Mouse (Mus musculus): ENCODE measurements around the gene Wdr25. TPM values are rescaled to one million over a fixed set of nuclear protein-coding genes. Genes with fewer than 3 reads are reported as not detected.

The Wdr25 gene
- total RNA-seq, 1 experiment, result 14.9 TPM

DNA sequence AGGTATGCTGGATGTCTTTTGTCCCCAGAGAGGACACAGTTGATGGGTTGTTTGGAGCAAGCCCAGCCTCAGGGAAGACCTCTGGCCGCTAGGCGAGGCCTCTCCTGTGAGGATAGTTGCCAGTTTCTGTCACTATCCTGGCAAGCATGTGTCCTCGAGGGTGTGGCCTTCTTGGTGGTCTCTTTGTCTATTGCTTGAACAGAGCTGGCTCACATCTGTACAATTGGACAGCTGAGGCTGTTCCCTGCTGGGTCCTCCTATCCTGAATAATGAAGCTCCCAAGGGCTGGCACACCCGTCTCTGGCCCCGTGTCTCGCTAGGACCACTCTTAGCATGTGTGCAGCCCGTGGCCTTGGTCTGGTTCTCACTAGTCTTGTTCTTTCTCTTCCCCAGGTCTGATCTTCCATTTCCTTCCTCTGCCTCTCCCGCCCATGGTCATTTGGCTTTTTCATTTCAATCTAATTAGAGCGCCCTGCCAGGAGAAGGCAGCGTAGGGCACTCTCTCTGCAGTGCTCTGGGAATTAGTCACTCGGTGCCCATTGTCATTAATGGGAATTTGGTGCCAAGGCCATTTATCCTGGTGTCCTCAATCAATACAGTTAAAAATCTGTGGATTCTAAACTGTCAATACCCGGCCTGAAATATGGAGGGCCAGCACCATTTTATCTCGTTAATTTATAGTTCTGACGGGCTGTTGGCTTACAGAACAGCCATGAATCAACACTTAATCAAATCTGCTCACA is 88.7 kb downstream of the Wdr25 start:
- Histone ChIP-seq H3K9ac (ENCODE audit: insufficient read depth, low read depth, low read length, poor library complexity, severe bottlenecking) (no peak overlapping the region), H3K36me3 (ENCODE audit: control insufficient read depth, insufficient read depth, low read length, poor library complexity, severe bottlenecking) (no peaks in the 10 kb centered on the region), H3K27ac (ENCODE audit: insufficient read depth, low read depth, low read length, poor library complexity, severe bottlenecking) (no peak overlapping the region), H3K4me1 (ENCODE audit: control insufficient read depth in 2 of 2, insufficient read depth in 2 of 2, low read length in 2 of 2, poor library complexity in 1 of 2) (peaks cover 1 to 10% of the 10 kb centered on the region in 2 experiments; a peak in 2 of 4 replicates), H3K4me3 (ENCODE audit: insufficient read depth in 1 of 2, low read depth in 1 of 2, low read length in 2 of 2, poor library complexity in 1 of 2, severe bottlenecking in 1 of 2) (no peak overlapping the region), H3K9me3 (ENCODE audit: control insufficient read depth, insufficient read depth, low read depth, low read length) (no peaks in the 10 kb centered on the region)
- no peak for TF ChIP-seq HCFC1 (IDR thresholded peaks at IDR 0.05; ENCODE audit: borderline replicate concordance, insufficient read depth, low read length)
- TF ChIP-seq ZNF384 (IDR thresholded peaks at IDR 0.05; ENCODE audit: low read depth, low read length), result no peak
- TF ChIP-seq CHD2 (IDR thresholded peaks at IDR 0.05; ENCODE audit: low read depth, low read length), result no peak
- no peak for TF ChIP-seq ZC3H11A (IDR thresholded peaks at IDR 0.05; ENCODE audit: borderline replicate concordance, low read depth, low read length)
- no peak for TF ChIP-seq MAFK (IDR thresholded peaks at IDR 0.05; ENCODE audit: insufficient read depth, low read depth, low read length)
- no peak for DNase-seq (ENCODE audit: low read depth, low spot score)
- in situ Hi-C loops (cut with MboI; ENCODE audit: low sequenced_read_pairs in 2 of 2, unreplicated experiment in 2 of 2), result no loop called here

- H3K4me1 ChIP-seq (ENCODE audit: control insufficient read depth in 2 of 2, insufficient read depth in 2 of 2, low read length in 2 of 2, poor library complexity in 1 of 2), result peaks cover 1 to 10% of the 10 kb centered on the region in 2 experiments; a peak in 2 of 4 replicates
- no peaks in the 10 kb centered on the region for H3K36me3 ChIP-seq (ENCODE audit: control insufficient read depth, insufficient read depth, low read length, poor library complexity, severe bottlenecking)
- no peak overlapping the region for H3K9ac ChIP-seq (ENCODE audit: insufficient read depth, low read depth, low read length, poor library complexity, severe bottlenecking)
- in situ Hi-C loops (cut with MboI; ENCODE audit: low sequenced_read_pairs in 2 of 2, unreplicated experiment in 2 of 2), result no loop called here
- H3K4me3 ChIP-seq (ENCODE audit: insufficient read depth in 1 of 2, low read depth in 1 of 2, low read length in 2 of 2, poor library complexity in 1 of 2, severe bottlenecking in 1 of 2), result no peak overlapping the region
- H3K9me3 ChIP-seq (ENCODE audit: control insufficient read depth, insufficient read depth, low read depth, low read length), result no peaks in the 10 kb centered on the region
- TF ChIP-seq ZNF384 (IDR thresholded peaks at IDR 0.05; ENCODE audit: low read depth, low read length) (no peak), HCFC1 (IDR thresholded peaks at IDR 0.05; ENCODE audit: borderline replicate concordance, insufficient read depth, low read length) (no peak), ZC3H11A (IDR thresholded peaks at IDR 0.05; ENCODE audit: borderline replicate concordance, low read depth, low read length) (no peak), MAFK (IDR thresholded peaks at IDR 0.05; ENCODE audit: insufficient read depth, low read depth, low read length) (no peak), CHD2 (IDR thresholded peaks at IDR 0.05; ENCODE audit: low read depth, low read length) (no peak)
- H3K27ac ChIP-seq (ENCODE audit: insufficient read depth, low read depth, low read length, poor library complexity, severe bottlenecking), result no peak overlapping the region
- no peak for DNase-seq (ENCODE audit: low read depth, low spot score)
Observed at GRCm38 (mm10) chr12:108982684-108982960, 89.2 kb downstream of the Wdr25 start.

- Histone ChIP-seq H3K36me3 (ENCODE audit: control insufficient read depth, insufficient read depth, low read length, poor library complexity, severe bottlenecking) (no peaks in the 10 kb centered on the region), H3K27ac (ENCODE audit: insufficient read depth, low read depth, low read length, poor library complexity, severe bottlenecking) (no peak overlapping the region), H3K4me3 (ENCODE audit: insufficient read depth in 1 of 2, low read depth in 1 of 2, low read length in 2 of 2, poor library complexity in 1 of 2, severe bottlenecking in 1 of 2) (no peak overlapping the region), H3K9ac (ENCODE audit: insufficient read depth, low read depth, low read length, poor library complexity, severe bottlenecking) (no peak overlapping the region), H3K4me1 (ENCODE audit: control insufficient read depth in 2 of 2, insufficient read depth in 2 of 2, low read length in 2 of 2, poor library complexity in 1 of 2) (peaks cover 1 to 10% of the 10 kb centered on the region in 2 experiments; a peak in 2 of 4 replicates), H3K9me3 (ENCODE audit: control insufficient read depth, insufficient read depth, low read depth, low read length) (no peaks in the 10 kb centered on the region)
- in situ Hi-C loops (cut with MboI; ENCODE audit: low sequenced_read_pairs in 2 of 2, unreplicated experiment in 2 of 2), result no loop called here
- no peak for TF ChIP-seq ZNF384 (IDR thresholded peaks at IDR 0.05; ENCODE audit: low read depth, low read length)
- no peak for TF ChIP-seq CHD2 (IDR thresholded peaks at IDR 0.05; ENCODE audit: low read depth, low read length)
- TF ChIP-seq HCFC1 (IDR thresholded peaks at IDR 0.05; ENCODE audit: borderline replicate concordance, insufficient read depth, low read length), result no peak
- TF ChIP-seq ZC3H11A (IDR thresholded peaks at IDR 0.05; ENCODE audit: borderline replicate concordance, low read depth, low read length), result no peak
- no peak for TF ChIP-seq MAFK (IDR thresholded peaks at IDR 0.05; ENCODE audit: insufficient read depth, low read depth, low read length)
- DNase-seq (ENCODE audit: low read depth, low spot score), result no peak
Observed at GRCm38 (mm10) chr12:108983496-108983895, 90.1 kb downstream of the Wdr25 start.

DNA sequence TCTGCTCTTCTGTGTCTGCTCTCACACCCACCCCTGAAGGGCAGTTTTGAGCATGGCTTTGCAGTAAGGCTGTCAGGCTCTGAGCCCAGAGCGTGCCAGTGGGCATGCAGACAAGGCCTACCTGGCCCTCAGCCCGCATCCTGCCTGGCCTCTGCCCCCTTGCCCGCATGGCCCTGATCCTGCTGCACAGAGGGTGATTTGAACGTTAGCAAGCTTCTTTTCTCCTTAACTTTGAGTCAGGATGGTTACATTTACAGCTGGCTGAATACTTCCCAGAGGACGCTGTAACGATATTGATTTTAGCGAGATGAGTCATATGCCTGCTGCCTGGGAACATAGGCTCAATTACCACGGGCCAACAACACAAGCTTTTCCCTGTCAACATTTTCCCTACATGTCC is 91.0 kb downstream of the Wdr25 start:
- Histone ChIP-seq H3K4me1 (ENCODE audit: control insufficient read depth in 2 of 2, insufficient read depth in 2 of 2, low read length in 2 of 2, poor library complexity in 1 of 2) (peaks cover 1 to 6% of the 10 kb centered on the region in 2 experiments; a peak in 2 of 4 replicates), H3K4me3 (ENCODE audit: insufficient read depth in 1 of 2, low read depth in 1 of 2, low read length in 2 of 2, poor library complexity in 1 of 2, severe bottlenecking in 1 of 2) (no peak overlapping the region), H3K9ac (ENCODE audit: insufficient read depth, low read depth, low read length, poor library complexity, severe bottlenecking) (no peak overlapping the region), H3K9me3 (ENCODE audit: control insufficient read depth, insufficient read depth, low read depth, low read length) (no peaks in the 10 kb centered on the region), H3K36me3 (ENCODE audit: control insufficient read depth, insufficient read depth, low read length, poor library complexity, severe bottlenecking) (no peaks in the 10 kb centered on the region), H3K27ac (ENCODE audit: insufficient read depth, low read depth, low read length, poor library complexity, severe bottlenecking) (no peak overlapping the region)
- DNase-seq (ENCODE audit: low read depth, low spot score), result no peak
- no peak for TF ChIP-seq ZNF384 (IDR thresholded peaks at IDR 0.05; ENCODE audit: low read depth, low read length)
- TF ChIP-seq HCFC1 (IDR thresholded peaks at IDR 0.05; ENCODE audit: borderline replicate concordance, insufficient read depth, low read length), result no peak
- no peak for TF ChIP-seq MAFK (IDR thresholded peaks at IDR 0.05; ENCODE audit: insufficient read depth, low read depth, low read length)
- no peak for TF ChIP-seq CHD2 (IDR thresholded peaks at IDR 0.05; ENCODE audit: low read depth, low read length)
- no peak for TF ChIP-seq ZC3H11A (IDR thresholded peaks at IDR 0.05; ENCODE audit: borderline replicate concordance, low read depth, low read length)
- in situ Hi-C loops (cut with MboI; ENCODE audit: low sequenced_read_pairs in 2 of 2, unreplicated experiment in 2 of 2), result no loop called here
